Mouse (Mus musculus) urinary bladder, postnatal 25 days (tissue): ENCODE results near the gene Amotl1.
A peak's percentile ranks its signal among the peaks of the same experiment; 100 is the strongest.
"Not testable (repeated sequence)": the region's sequence is repeated elsewhere in the genome, so short reads cannot be mapped to it uniquely, and the experiment has no call there.

ENCODE experiments used
- DNase-seq: peaks from one replicate; pipeline ENCODE4 v3.0.0; 2022; ENCODE audit warnings: low spot score

The Amotl1 gene

GRCm38 (mm10) chr9:14604363-14604762, 40.5 kb downstream of the Amotl1 start:
- DNase-seq: no peak

GRCm38 (mm10) chr9:14603475-14603874, 41.4 kb downstream of the Amotl1 start:
- no peak for DNase-seq

GRCm38 (mm10) chr9:14599799-14600198, 45.1 kb downstream of the Amotl1 start:
- no peak for DNase-seq

DNA sequence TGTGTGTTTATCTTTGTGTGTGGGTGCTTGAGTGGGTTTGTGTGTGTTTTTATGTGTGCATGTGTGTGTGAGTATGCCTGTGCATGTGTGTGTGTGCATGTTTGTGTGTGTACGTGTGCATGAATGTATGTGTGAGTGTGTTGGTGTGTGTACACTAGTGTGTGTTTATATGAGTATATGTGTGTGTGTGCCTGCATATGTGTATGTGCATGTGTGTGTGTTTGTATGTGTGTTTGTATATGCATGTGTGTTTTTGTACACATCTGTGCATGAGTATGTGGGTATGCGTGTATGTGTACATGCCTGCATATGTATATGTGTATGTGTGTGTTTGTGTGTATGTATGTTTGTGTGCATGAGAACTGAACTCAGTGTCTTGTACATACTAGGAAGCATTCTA, 46.7 kb downstream of the Amotl1 start:
- DNase-seq: no peak

DNA sequence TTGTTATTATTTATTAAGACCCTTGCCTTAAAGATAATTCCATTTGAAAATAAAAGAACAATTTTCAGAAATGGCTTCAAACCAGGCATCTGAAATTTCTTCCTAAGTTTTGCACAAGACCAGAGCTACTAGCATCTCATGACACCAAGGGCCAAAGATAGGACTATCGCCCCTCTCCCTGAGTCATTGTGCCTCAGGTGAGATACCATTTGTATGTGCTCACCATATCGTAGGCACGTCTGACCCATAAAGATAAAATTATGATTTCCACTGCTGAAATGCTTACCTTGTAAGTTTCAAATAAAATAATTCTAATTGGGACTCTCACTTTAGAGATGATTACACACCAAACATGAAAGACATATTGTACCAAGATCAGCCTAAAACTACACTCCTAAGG, 47.4 kb downstream of the Amotl1 start:
- DNase-seq: no peak

DNA sequence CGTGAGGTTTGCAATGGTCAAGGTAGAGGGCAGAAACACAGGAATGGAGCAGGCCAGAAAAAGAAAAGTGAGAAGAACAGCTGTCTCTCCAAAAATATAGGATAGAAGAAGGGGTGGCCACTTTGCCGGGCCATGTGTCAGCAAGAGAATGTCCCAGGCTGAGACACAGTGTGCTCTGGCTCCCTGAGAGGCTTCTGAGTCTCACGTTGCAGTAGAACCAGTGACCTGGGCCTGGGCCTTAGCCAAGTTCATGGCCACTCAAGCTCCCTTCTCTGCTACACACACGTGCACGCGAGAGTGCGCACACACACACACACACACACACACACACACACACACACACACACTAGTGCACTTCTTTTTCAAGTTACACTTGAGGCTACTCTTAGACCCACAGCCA, 48.0 kb downstream of the Amotl1 start:
- DNase-seq: no peak

GRCm38 (mm10) chr9:14596427-14596826, 48.4 kb downstream of the Amotl1 start:
- no peak for DNase-seq

GRCm38 (mm10) chr9:14595893-14596292, 49.0 kb downstream of the Amotl1 start:
- DNase-seq: no peak

DNA sequence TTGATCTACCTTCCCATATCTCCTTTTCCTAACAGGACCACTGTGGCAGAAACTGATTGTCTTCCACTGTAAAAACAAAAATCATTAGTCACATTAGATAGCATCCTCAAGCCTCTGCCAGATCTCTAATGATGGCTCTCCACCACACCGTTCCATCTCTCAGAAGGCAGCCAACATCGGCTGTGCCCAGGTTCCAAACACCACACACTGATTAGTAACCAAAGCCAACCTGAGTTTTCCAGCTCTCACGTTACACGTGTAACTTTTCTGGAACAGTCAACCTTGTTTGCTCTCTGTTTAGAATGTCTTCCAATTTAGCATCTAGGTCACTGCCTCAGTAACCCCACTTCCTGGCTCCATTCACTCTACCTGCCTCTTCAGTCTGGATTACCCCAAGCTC, 51.0 kb downstream of the Amotl1 start:
- DNase-seq: no peak

DNA sequence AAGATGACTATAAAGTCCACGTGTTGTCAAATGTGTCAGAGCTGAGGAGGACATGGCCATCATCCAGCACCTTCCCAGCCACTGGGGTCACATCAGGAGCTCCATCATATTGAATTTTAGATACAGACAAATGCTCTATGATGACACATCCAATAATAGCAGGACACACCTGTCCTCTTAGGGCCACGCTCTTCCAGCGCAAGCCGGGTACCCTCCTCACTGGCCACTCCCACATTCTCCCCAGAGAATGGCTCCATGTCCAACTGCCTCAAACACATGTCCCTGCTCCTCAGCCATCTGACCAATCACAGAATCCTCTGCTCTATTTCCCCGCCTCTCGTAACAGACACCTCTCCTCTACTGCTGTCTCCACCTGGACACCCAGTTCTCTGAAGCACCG, 54.2 kb downstream of the Amotl1 start:
- no peak for DNase-seq

GRCm38 (mm10) chr9:14588690-14589089, 56.2 kb downstream of the Amotl1 start:
- no peak for DNase-seq

GRCm38 (mm10) chr9:14585702-14586101, 59.2 kb downstream of the Amotl1 start:
- DNase-seq: no peak

- DNase-seq: no peak
These were observed 65.9 kb downstream of the Amotl1 start for GRCm38 (mm10) chr9:14578960-14579359.

GRCm38 (mm10) chr9:14576359-14576758, 68.5 kb downstream of the Amotl1 start:
- not testable (repeated sequence) for DNase-seq

DNA sequence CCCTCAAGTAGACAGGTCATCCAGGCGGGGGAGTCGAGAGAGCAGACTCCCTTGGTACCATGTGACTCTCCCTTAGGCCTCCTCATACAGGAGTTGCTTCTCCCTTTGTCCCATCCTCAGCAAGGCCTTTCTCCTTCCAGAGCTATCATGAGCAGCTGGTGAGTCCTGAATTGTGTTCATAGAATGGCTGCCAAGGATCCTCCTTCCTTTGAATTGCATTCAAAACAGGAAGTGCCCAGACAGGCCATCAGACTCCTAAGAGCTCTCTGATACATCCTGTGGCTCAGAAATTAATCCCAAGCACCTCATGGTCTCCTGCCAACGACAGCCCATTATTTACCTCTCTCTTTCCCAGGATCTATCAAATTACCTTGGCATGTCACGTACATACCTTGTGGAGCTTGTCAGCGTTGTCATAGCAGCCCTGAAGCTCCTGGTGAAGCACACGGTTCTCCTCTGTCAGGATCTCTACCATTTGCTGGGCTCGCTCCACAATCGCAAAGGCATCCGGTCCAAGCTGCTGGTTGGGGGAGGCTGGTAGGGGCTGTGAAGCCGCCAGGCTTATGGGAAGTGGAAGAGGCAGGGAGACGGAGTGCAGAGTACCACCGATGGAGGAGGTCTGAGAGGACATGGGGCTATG, 70.0 kb downstream of the Amotl1 start:
- DNase-seq: no peak

DNA sequence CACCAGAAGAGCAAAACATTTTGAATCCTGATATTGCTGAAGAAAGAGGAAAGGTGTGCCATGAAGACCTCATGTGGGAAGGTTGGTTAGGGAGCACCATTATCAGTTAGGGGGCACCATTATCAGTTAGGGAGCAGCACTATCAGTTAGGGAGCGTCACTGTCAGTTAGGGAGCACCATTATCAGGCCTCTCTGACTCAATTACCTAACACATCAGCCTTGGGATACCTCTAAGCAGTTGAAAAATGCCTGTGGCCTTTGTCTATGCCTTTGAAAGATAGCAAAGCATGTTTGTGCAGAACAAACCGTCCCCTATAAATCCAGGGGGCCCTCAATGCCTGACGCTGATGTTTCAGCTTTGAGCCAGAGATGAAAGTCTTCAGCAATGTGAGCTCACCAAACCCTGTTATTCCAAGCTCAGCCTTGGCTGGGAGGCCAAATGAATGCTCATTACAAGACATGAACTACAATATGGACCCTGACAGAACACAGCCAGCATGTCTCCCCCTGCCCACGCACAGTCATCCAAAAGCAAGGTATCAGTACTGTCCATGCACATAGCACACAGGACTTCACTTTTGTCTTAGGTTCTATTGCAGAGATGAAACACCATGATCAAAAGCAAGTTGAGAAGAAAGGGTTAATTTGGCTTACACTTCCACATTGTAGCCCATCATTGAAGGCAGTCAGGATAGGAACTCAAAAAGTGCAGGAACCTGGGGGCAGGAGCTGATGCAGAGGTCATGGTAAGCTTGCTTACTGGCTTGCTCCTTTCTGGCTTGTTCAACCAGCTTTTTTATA, 75.5 kb downstream of the Amotl1 start:
- DNase-seq: no peak

GRCm38 (mm10) chr9:14568487-14568886, 76.4 kb downstream of the Amotl1 start:
- no peak for DNase-seq

- DNase-seq: no peak
These were observed 80.4 kb downstream of the Amotl1 start for GRCm38 (mm10) chr9:14564486-14564885.

- no peak for DNase-seq
These were observed 81.5 kb downstream of the Amotl1 start for GRCm38 (mm10) chr9:14563351-14563750.

GRCm38 (mm10) chr9:14560545-14560944, 84.3 kb downstream of the Amotl1 start:
- DNase-seq: no peak

- DNase-seq: no peak
These were observed 84.9 kb downstream of the Amotl1 start for GRCm38 (mm10) chr9:14559996-14560395.

GRCm38 (mm10) chr9:14559430-14559829, 85.4 kb downstream of the Amotl1 start:
- DNase-seq: peak; percentile 26

DNA sequence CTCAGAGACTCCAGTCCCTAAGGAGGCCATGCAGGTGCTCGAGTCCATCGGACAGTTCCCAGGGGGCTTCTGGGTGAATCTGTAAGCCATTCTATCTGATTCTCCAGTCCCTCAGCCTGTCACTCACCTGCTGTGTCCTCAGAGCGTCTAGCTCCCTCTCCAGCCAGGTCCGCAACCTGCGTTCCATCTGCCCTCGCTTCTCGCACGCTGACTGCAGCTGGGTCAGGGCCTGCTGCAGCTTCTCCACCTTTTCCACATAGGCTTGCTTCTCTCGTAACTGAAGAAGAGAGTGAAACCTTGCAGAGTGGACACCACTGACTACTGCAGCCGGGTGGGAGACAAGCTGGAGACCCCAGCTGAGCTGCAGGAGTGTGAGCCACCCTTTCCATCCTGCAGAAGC, 86.5 kb downstream of the Amotl1 start:
- no peak for DNase-seq

DNA sequence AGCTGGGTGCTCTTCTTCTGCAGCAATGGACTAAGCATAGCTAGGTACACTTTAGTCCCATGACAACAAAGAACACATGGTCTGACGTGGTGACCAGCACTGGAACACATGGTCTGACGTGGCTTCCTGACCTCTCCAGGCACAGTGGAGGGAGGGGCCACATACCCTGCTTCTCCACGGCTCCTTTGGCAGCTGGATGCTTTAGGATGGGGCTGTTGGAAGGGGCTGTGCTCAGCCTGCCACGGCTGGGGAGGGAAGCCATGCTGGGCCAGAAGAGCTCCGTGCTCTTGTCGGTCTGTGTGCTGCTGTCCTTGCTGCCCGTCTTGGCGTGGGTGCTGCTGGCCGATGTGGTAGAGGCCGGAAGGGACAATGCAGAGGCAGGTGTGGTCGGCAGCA, 96.5 kb downstream of the Amotl1 start:
- no peak for DNase-seq
